Mouse (Mus musculus) limb, embryonic 10.5 days (tissue): ENCODE measurements at regions not wholly inside any gene's neighbourhood (a gene's known extent, or its start where the extent isn't known, plus 50 kb on each side); places are given as distances from the start of the nearest gene placed in this dataset.
"Not testable (repeated sequence)": the region's sequence is repeated elsewhere in the genome, so short reads cannot be mapped to it uniquely, and the experiment has no call there.

Experiments
- DNase-seq: peaks from one replicate; pipeline ENCODE4 v3.0.0-alpha.2; 2017; ENCODE audit warnings: low spot score
- H3K27ac ChIP-seq: fragments of 300-500 bp; sonication (generic); 2 replicates; pipeline ENCODE4 v1.5.1; 2016; ENCODE audit warnings: mild to moderate bottlenecking
- H3K27me3 ChIP-seq: fragments of 300-500 bp; sonication (generic); 2 replicates; pipeline ENCODE4 v1.6.1; 2016; ENCODE audit warnings: low read depth, mild to moderate bottlenecking; ENCODE audit not compliant: poor library complexity, severe bottlenecking
- H3K36me3 ChIP-seq: fragments of 300-500 bp; sonication (generic); 2 replicates; pipeline ENCODE4 v1.6.1; 2016; ENCODE audit warnings: mild to moderate bottlenecking, moderate library complexity
- H3K4me1 ChIP-seq: fragments of 300-500 bp; sonication (generic); 2 replicates; pipeline ENCODE4 v1.6.1; 2016
- H3K4me3 ChIP-seq: fragments of 300-500 bp; sonication (generic); 2 replicates; pipeline ENCODE4 v1.5.1; 2016; ENCODE audit warnings: mild to moderate bottlenecking, moderate library complexity
- H3K9me3 ChIP-seq: fragments of 300-500 bp; sonication (generic); replicated peaks from 2 replicates; pipeline ENCODE4 v1.6.1; 2016; ENCODE audit warnings: mild to moderate bottlenecking
- WGBS: fragments of 180-500 bp; shearing (Covaris S2); methylation state at CpG from one replicate; pipeline ENCODE4 v1.1.7; 2016; 5-methylcytosine and 5-hydroxymethylcytosine counted together

- H3K9me3 ChIP-seq = no peaks in the 10 kb centered on the region
- no peaks in the 10 kb centered on the region for H3K36me3 ChIP-seq
- 45% methylated on average over 1 of the region's 1 CpGs for WGBS
- no peaks in the 10 kb centered on the region for H3K27me3 ChIP-seq
- no peak for DNase-seq
- H3K4me1 ChIP-seq = peaks cover 3% of the 10 kb centered on the region
- no peak overlapping the region for H3K4me3 ChIP-seq
- H3K27ac ChIP-seq = no peak overlapping the region
Observed at GRCm38 (mm10) chr6:140816359-140816758, 87.3 kb downstream of the Gm11077 start.

DNA sequence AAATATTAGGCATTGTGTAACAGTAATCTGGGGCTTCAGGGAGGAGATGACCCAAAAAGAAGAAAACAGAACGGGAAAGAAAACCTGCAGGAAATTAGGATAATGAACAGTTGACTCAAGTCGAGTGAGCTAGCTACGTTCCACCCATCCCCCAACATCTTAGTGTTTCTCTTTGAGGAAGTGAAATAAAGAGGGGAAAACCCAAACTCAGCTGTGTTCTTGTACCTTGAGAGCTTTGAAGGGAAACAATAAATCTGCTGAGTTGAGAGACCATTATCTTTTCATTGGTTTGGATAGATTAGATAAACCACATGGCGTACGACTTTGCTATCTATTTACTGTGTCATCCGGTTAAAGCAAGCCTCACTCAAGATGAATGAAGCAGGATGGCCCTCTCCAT is 87.7 kb downstream of the Gm11077 start:
- peaks cover 3% of the 10 kb centered on the region for H3K4me1 ChIP-seq
- no peak overlapping the region for H3K27ac ChIP-seq
- no peak overlapping the region for H3K4me3 ChIP-seq
- 54% methylated on average over 6 of the region's 6 CpGs for WGBS
- no peaks in the 10 kb centered on the region for H3K9me3 ChIP-seq
- no peaks in the 10 kb centered on the region for H3K36me3 ChIP-seq
- no peaks in the 10 kb centered on the region for H3K27me3 ChIP-seq
- DNase-seq = no peak

GRCm38 (mm10) chr6:140819451-140819878 is 90.4 kb downstream of the Gm11077 start:
- Histone ChIP-seq H3K27me3 (no peaks in the 10 kb centered on the region), H3K4me1 (peaks cover 3% of the 10 kb centered on the region), H3K9me3 (no peaks in the 10 kb centered on the region), H3K4me3 (no peak overlapping the region), H3K36me3 (no peaks in the 10 kb centered on the region), H3K27ac (no peak overlapping the region)
- DNase-seq = no peak
- 89% methylated on average over 8 of the region's 8 CpGs for WGBS

DNA sequence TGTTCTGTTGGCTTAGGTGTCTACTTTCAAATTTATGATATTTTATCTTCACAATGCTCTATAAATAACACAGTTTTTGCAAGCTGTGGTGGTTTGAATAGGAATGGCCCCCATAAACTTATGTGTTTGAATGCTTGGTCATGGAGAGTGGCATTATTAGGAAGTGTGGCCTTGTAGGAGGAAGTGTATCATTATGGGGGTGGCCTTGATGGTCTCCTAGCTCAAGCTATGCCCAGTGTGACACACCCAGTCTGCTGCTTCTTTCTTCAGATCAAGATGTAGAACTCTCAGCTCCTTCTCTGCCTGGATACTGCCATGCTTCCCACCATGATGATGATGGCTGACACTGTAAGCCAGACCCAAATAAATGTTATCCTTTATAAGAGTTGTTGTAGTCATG is 97.4 kb downstream of the Gm11077 start:
- no peak for DNase-seq

GRCm38 (mm10) chr6:140827651-140828050 is 98.6 kb downstream of the Gm11077 start:
- Histone ChIP-seq H3K4me1 (no peaks in the 10 kb centered on the region), H3K9me3 (no peaks in the 10 kb centered on the region), H3K27me3 (no peaks in the 10 kb centered on the region), H3K27ac (no peak overlapping the region), H3K4me3 (no peak overlapping the region), H3K36me3 (no peaks in the 10 kb centered on the region)
- no peak for DNase-seq

More for the DNA sequence above, 97.4 kb downstream of the Gm11077 start:
- Histone ChIP-seq H3K4me3 (no peak overlapping the region), H3K4me1 (no peaks in the 10 kb centered on the region), H3K9me3 (no peaks in the 10 kb centered on the region), H3K36me3 (no peaks in the 10 kb centered on the region), H3K27me3 (no peaks in the 10 kb centered on the region), H3K27ac (no peak overlapping the region)

GRCm38 (mm10) chr6:140843292-140843991 is 114.4 kb downstream of the Gm11077 start:
- Histone ChIP-seq H3K36me3 (no peaks in the 10 kb centered on the region), H3K4me3 (no peak overlapping the region), H3K27ac (no peak overlapping the region), H3K27me3 (peaks cover 41% of the 10 kb centered on the region), H3K4me1 (peaks cover 14% of the 10 kb centered on the region), H3K9me3 (no peaks in the 10 kb centered on the region)
- WGBS = 51% methylated on average over 8 of the region's 8 CpGs
- DNase-seq = peak; percentile 19

GRCm38 (mm10) chr6:140847165-140847564 is 118.1 kb downstream of the Gm11077 start:
- peaks cover 13% of the 10 kb centered on the region for H3K4me1 ChIP-seq
- peaks cover 38% of the 10 kb centered on the region for H3K27me3 ChIP-seq
- no peaks in the 10 kb centered on the region for H3K9me3 ChIP-seq
- no peaks in the 10 kb centered on the region for H3K36me3 ChIP-seq
- no peak overlapping the region for H3K4me3 ChIP-seq
- no peak for DNase-seq
- no peak overlapping the region for H3K27ac ChIP-seq
- WGBS = 92% methylated on average over 3 of the region's 3 CpGs

DNA sequence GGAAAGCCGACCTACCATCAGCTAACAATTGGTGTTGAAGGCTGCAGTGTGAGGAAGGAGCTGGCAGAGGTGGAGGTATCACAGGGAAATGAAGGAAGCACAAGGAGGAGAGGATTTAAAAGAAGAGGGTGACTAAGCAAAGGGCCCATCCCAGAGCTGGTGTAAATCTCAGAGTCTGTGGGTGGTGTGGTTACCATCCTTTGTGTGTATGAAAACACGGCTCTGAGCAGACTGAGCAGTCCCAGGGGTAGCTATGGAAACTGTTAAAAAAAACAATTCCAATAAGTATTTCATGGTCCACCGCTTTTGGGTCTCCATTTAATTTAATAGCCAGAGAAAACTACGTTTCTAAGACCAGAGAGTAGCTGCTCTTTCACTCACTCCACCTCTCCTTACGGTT is 123.3 kb downstream of the Gm11077 start:
- no peak for DNase-seq
- Histone ChIP-seq H3K27me3 (peaks cover 24% of the 10 kb centered on the region; the same call in 1 of the 2 replicates), H3K4me3 (no peak overlapping the region), H3K36me3 (no peaks in the 10 kb centered on the region), H3K9me3 (no peaks in the 10 kb centered on the region), H3K27ac (no peak overlapping the region), H3K4me1 (peaks cover 29% of the 10 kb centered on the region)
- 87% methylated on average over 5 of the region's 5 CpGs for WGBS

- peaks cover 30% of the 10 kb centered on the region for H3K4me1 ChIP-seq
- peak; percentile 66 for DNase-seq
- WGBS = 50% methylated on average over 5 of the region's 5 CpGs
- no peaks in the 10 kb centered on the region for H3K36me3 ChIP-seq
- peaks cover 14% of the 10 kb centered on the region; the same call in 1 of the 2 replicates for H3K27me3 ChIP-seq
- H3K4me3 ChIP-seq = no peak overlapping the region
- no peaks in the 10 kb centered on the region for H3K9me3 ChIP-seq
- H3K27ac ChIP-seq = no peak overlapping the region
Observed at GRCm38 (mm10) chr6:140853508-140853907, 124.4 kb downstream of the Gm11077 start.

GRCm38 (mm10) chr6:140854691-140855090 is 125.6 kb downstream of the Gm11077 start:
- DNase-seq = peak; percentile 31
- WGBS = 59% methylated on average over 6 of the region's 6 CpGs

GRCm38 (mm10) chr6:140856468-140857117 is 127.5 kb downstream of the Gm11077 start:
- peaks cover 30% of the 10 kb centered on the region for H3K4me1 ChIP-seq
- no peaks in the 10 kb centered on the region for H3K9me3 ChIP-seq
- H3K27ac ChIP-seq = peak overlapping the region; percentile 67
- no peaks in the 10 kb centered on the region for H3K36me3 ChIP-seq
- DNase-seq = peak; percentile 53
- H3K4me3 ChIP-seq = peak overlapping the region; percentile 46
- WGBS = 10% methylated on average over 14 of the region's 14 CpGs
- H3K27me3 ChIP-seq = peaks cover 12% of the 10 kb centered on the region; the same call in 1 of the 2 replicates

More at GRCm38 (mm10) chr6:140854691-140855090, 125.6 kb downstream of the Gm11077 start:
- Histone ChIP-seq H3K27me3 (peaks cover 12% of the 10 kb centered on the region; the same call in 1 of the 2 replicates), H3K9me3 (no peaks in the 10 kb centered on the region), H3K36me3 (no peaks in the 10 kb centered on the region), H3K4me1 (peaks cover 30% of the 10 kb centered on the region), H3K4me3 (no peak overlapping the region), H3K27ac (no peak overlapping the region)

GRCm38 (mm10) chr6:140857118-140857746 is 128.1 kb downstream of the Gm11077 start:
- H3K4me1 ChIP-seq = peaks cover 30% of the 10 kb centered on the region
- peak overlapping the region; percentile 67; the same call in 1 of the 2 replicates for H3K27ac ChIP-seq
- H3K27me3 ChIP-seq = peaks cover 10% of the 10 kb centered on the region; the same call in 1 of the 2 replicates
- H3K4me3 ChIP-seq = peak overlapping the region; percentile 46
- WGBS = 25% methylated on average over 18 of the region's 18 CpGs
- no peaks in the 10 kb centered on the region for H3K9me3 ChIP-seq
- peak; percentile 46 for DNase-seq
- H3K36me3 ChIP-seq = no peaks in the 10 kb centered on the region

DNA sequence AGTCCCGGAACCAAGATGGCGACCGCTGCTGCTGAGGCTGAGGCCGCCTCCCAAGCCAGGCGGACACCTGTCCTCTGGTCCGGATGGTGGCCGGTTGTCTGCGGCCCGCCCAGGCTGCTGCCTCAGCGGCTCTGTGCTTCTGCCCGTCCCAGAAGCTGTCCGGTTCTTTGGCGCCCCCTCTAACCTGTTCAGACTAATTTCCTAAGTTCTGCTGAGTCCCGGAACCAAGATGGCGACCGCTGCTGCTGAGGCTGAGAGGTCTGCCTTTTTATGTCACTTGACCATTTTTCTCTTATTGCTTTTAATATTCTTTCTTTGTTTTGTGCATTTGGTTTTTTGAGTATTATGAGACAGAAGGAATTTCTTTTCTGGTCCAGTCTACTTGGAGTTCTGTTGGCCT is 140.4 kb downstream of the Gm11077 start:
- not testable (repeated sequence) for DNase-seq, H3K4me3 ChIP-seq, H3K27ac ChIP-seq, H3K27me3 ChIP-seq, H3K4me1 ChIP-seq, H3K9me3 ChIP-seq, H3K36me3 ChIP-seq
- WGBS = 94% methylated on average over 10 of the region's 16 CpGs
